Mouse (Mus musculus) liver, embryonic 13.5 days (tissue): Measurements from ENCODE around the gene Trafd1. TPM values are rescaled to one million over a fixed set of nuclear protein-coding genes. Genes with fewer than 3 reads are reported as not detected.

Experiments used
- ATAC-seq: fragments of 200-750 bp; cut with Nextera tagmentation; 2 replicates; pipeline ENCODE4 v1.8.0; 2017; ENCODE audit warnings: low read depth, mild to moderate bottlenecking, moderate number of reproducible peaks, moderate library complexity
- DNase-seq: peaks from one replicate; pipeline ENCODE4 v3.0.0; 2022
- H3K27ac ChIP-seq: fragments of 300-500 bp; sonication (generic); 2 replicates; pipeline ENCODE4 v1.5.1; 2015; ENCODE audit warnings: moderate library complexity, mild to moderate bottlenecking, inconsistent platforms
- H3K27me3 ChIP-seq: fragments of 300-500 bp; sonication (generic); 2 replicates; pipeline ENCODE4 v1.6.1; 2015; ENCODE audit warnings: mild to moderate bottlenecking, inconsistent platforms
- H3K36me3 ChIP-seq: fragments of 300-500 bp; sonication (generic); 2 replicates; pipeline ENCODE4 v1.6.1; 2015; ENCODE audit warnings: mild to moderate bottlenecking, inconsistent platforms
- H3K4me1 ChIP-seq: fragments of 300-500 bp; sonication (generic); replicated peaks from 2 replicates; pipeline ENCODE4 v1.6.1; 2015; ENCODE audit warnings: inconsistent platforms
- H3K4me2 ChIP-seq: fragments of 300-500 bp; sonication (generic); 2 replicates; pipeline ENCODE4 v1.6.1; 2015; ENCODE audit warnings: inconsistent platforms, mild to moderate bottlenecking, moderate library complexity
- H3K4me3 ChIP-seq: fragments of 300-500 bp; sonication (generic); replicated peaks from 2 replicates; pipeline ENCODE4 v1.5.1; 2015; ENCODE audit warnings: mild to moderate bottlenecking, inconsistent platforms
- H3K9ac ChIP-seq: fragments of 300-500 bp; sonication (generic); 2 replicates; pipeline ENCODE4 v1.6.1; 2015; ENCODE audit warnings: mild to moderate bottlenecking, inconsistent platforms
- H3K9me3 ChIP-seq: fragments of 300-500 bp; sonication (generic); replicated peaks from 2 replicates; pipeline ENCODE4 v1.6.1; 2016; ENCODE audit warnings: inconsistent platforms
- WGBS: fragments of 180-500 bp; shearing (Covaris S2); methylation state at CpG from one replicate; pipeline ENCODE4 v1.1.7; 2015; ENCODE audit not compliant: insufficient replicate concordance; 5-methylcytosine and 5-hydroxymethylcytosine counted together
- polyA plus RNA-seq: library from polyadenylated mRNA; unstranded; fragments of >200 nt; fragmentation: Nextera tagmentation; extraction: Ambion mirVana; gene quantifications from 2 replicates; pipeline ENCODE4 v1.2.1, GENCODE M21; 2015

The Trafd1 gene
- polyA plus RNA-seq = 19.7 and 21.4 TPM in 2 replicates

DNA sequence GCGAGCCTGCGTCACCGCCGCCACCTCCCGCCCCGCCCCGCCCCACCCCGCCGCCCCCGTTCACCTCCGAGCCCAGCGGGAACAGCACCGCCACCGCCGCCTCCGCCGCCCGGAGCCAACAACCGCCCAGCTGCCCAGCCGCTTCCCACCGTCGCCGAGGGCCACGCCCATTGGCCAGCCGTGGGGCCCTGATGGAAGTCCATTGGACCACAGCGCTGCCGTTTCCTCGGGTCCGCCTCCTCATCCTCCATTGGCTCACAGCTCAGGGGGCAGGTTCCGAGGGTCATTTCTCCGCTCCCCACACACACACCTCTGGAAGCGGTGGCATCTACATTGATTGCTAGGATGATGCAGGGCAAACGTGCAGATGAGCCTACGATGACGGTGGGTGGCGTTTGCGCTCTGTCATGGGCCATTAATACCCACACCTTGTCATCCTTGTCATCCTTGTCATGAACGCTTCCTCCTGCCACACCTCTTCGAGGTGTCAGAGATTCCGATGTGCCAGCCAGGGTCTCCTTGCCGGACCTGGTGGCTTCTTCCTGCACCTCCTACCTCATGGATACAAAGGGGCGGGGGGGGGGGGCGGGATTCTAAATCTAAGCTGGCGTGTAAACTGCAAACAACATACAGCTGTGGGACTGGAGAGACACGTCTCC lies at the start of gene Trafd1:
Trafd1 (minus strand) TSS at position 172 of the 659 bp plus-strand sequence.
- Histone ChIP-seq H3K27me3 (no peaks in the 10 kb centered on the region), H3K4me2 (peak within 1 kb of the TSS; percentile 96), H3K4me3 (peak within 1 kb of the TSS; percentile 76), H3K9me3 (no peaks in the 10 kb centered on the region), H3K27ac (peak within 1 kb of the TSS; percentile 95), H3K9ac (peak within 1 kb of the TSS; percentile 87), H3K36me3 (peaks cover 13% of the 10 kb centered on the region), H3K4me1 (peaks cover 41% of the 10 kb centered on the region)
- DNase-seq = peak; percentile 94
- WGBS = 1% methylated on average over 37 of the region's 45 CpGs
- ATAC-seq = peak; percentile 91

DNA sequence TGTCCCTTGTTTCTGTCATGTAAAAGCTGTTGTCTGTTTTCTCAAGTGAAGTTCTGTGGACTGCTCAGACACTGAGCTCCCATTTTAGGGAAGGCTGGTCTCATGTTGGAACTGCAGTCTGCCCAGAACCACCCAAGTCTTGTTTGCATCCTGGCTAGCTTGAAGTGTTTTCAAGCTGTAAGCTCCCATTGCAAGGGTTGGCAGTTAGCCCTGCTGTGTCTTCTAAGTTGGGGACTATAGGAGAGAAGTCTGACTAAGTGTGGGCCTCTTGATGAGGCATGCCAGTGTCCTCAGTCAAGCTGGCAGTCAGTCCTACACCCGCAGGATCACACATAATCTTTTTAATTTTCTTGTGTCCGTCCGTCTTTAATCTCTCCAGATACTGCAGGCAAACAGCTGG lies 43.5 kb upstream of the Trafd1 start:
- Histone ChIP-seq H3K4me2 (no peak overlapping the region), H3K4me1 (no peaks in the 10 kb centered on the region), H3K27me3 (no peaks in the 10 kb centered on the region), H3K9ac (no peak overlapping the region), H3K27ac (no peak overlapping the region), H3K4me3 (no peak overlapping the region), H3K9me3 (no peaks in the 10 kb centered on the region), H3K36me3 (peaks cover 100% of the 10 kb centered on the region)
- WGBS = 89% methylated on average over 3 of the region's 3 CpGs
- no peak for ATAC-seq
- no peak for DNase-seq

DNA sequence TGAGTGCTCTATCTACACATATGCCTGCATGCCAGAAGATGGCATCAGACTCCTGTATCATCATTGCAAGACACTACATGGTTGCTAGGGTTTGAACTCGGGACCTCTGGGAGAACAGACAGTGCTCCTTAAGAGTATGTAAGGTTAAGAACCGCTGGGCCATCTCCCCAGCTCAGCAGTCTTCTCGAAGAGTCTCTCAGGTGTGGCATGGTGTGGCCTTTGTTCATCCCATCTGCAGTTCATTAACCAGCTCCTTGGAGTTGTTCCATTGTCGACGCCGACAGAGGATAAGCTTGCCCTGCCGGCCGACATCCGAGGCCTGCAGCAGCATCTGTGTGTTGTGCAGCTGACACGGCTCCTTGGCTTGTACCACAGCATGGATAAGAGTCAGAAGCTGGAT lies 37.9 kb upstream of the Trafd1 start:
- 90% methylated on average over 10 of the region's 10 CpGs for WGBS
- DNase-seq = no peak

DNA sequence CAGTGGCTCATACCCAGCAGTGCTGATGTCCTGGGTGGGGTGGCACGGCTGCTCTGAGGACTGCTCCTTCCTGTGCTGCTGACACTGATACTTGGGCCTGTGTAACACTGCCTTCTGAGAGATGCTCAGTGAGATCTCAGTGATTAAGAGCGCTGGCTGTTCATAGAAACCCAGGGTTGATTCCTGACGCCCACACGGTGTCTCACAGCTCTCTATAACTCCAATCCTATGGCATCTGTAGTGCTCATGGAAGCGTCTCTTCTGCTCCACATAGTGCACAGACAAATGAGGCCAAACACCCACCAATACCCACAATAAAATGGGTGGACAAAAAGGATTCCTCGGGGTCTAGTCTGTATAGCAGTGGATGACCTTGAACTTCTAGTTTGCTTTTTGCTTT lies 37.4 kb upstream of the Trafd1 start:
- no peak for DNase-seq
- Histone ChIP-seq H3K36me3 (peaks cover 99% of the 10 kb centered on the region), H3K4me1 (no peaks in the 10 kb centered on the region), H3K4me2 (no peak overlapping the region), H3K27me3 (no peaks in the 10 kb centered on the region), H3K9me3 (no peaks in the 10 kb centered on the region), H3K27ac (no peak overlapping the region), H3K4me3 (no peak overlapping the region), H3K9ac (no peak overlapping the region)
- no peak for ATAC-seq
- 87% methylated on average over 6 of the region's 6 CpGs for WGBS

More for the DNA sequence above, 37.9 kb upstream of the Trafd1 start:
- no peaks in the 10 kb centered on the region for H3K27me3 ChIP-seq
- no peaks in the 10 kb centered on the region for H3K9me3 ChIP-seq
- H3K4me3 ChIP-seq = no peak overlapping the region
- H3K9ac ChIP-seq = no peak overlapping the region
- H3K4me1 ChIP-seq = no peaks in the 10 kb centered on the region
- H3K36me3 ChIP-seq = peaks cover 99% of the 10 kb centered on the region
- ATAC-seq = no peak
- no peak overlapping the region for H3K4me2 ChIP-seq
- no peak overlapping the region for H3K27ac ChIP-seq

DNA sequence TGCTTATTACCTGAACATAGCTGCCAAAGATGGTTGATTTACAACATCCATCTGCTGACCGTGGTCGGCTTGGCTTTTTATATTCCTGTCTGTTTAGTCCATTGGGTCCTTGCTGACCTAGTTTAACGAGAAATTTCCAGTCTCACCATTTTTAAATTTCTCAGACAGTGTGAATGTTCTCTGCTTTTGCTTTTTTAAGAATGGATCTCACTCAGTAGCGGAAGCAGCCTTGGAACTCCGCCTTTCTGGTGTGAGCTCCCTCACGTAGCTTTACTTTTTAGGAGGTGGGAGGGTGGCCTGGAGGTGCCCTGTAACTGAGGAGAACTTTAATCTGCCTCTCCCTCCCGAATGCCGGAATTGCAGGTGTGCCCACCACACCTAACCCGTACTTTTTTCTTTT lies 35.3 kb upstream of the Trafd1 start:
- Histone ChIP-seq H3K27ac (no peak overlapping the region), H3K9me3 (no peaks in the 10 kb centered on the region), H3K4me2 (no peak overlapping the region), H3K36me3 (peaks cover 99% of the 10 kb centered on the region), H3K9ac (no peak overlapping the region), H3K4me1 (no peaks in the 10 kb centered on the region), H3K27me3 (no peaks in the 10 kb centered on the region), H3K4me3 (no peak overlapping the region)
- ATAC-seq = no peak
- no peak for DNase-seq
- 86% methylated on average over 9 of the region's 9 CpGs for WGBS

DNA sequence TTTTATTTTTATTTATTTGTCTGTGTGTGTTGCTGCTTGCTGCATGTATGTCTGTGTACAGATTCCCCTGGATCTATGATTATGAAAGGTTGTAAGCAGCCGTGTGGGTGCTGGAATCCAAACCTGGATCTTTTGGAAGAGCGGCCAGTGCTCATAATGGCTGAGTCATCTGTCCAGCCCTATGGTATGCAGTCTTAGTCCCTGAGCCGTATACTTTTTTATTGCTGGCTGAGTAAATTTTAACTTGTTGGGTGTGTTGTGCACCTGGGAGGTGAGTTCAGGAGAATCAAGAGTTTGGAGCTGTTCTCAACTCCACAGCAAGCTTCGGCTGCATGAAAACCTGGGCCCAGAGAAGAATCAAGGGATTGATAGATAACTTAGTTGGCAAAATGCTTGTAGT lies 25.5 kb upstream of the Trafd1 start:
- Histone ChIP-seq H3K4me3 (no peak overlapping the region), H3K36me3 (peaks cover 94% of the 10 kb centered on the region), H3K27me3 (no peaks in the 10 kb centered on the region), H3K4me1 (0 out of 2 replicates have a peak, but pooled peaks cover 10% of the 10 kb centered on the region), H3K27ac (no peak overlapping the region), H3K4me2 (no peak overlapping the region), H3K9me3 (no peaks in the 10 kb centered on the region), H3K9ac (no peak overlapping the region)
- ATAC-seq = no peak
- WGBS = 90% methylated on average over 4 of the region's 4 CpGs
- no peak for DNase-seq

DNA sequence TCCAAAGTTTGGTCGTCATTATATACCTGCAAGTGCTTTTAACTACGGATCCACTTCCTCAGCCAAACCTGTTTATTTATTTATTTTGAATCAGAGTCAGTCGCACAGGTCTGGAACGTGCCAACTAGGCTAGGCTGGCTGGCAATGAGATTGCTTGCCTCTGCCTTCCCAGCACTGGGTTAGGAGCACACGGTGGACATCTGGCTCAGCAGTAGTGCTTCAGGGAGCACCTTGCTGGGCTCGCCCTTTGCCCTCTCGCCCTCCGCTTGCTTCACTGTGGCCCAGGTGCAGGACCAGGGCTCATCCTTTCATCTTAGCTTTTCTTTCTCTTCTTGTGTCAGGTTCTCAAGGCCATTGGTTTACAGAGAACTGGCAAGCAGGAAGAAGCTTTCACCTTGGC lies 22.4 kb upstream of the Trafd1 start:
- no peak overlapping the region for H3K9ac ChIP-seq
- WGBS = 83% methylated on average over 8 of the region's 8 CpGs
- no peak overlapping the region for H3K4me2 ChIP-seq
- H3K27me3 ChIP-seq = no peaks in the 10 kb centered on the region
- no peak overlapping the region for H3K4me3 ChIP-seq
- no peak overlapping the region for H3K27ac ChIP-seq
- no peak for DNase-seq
- no peaks in the 10 kb centered on the region for H3K9me3 ChIP-seq
- H3K4me1 ChIP-seq = peaks cover 26% of the 10 kb centered on the region
- no peak for ATAC-seq
- peaks cover 92% of the 10 kb centered on the region for H3K36me3 ChIP-seq

DNA sequence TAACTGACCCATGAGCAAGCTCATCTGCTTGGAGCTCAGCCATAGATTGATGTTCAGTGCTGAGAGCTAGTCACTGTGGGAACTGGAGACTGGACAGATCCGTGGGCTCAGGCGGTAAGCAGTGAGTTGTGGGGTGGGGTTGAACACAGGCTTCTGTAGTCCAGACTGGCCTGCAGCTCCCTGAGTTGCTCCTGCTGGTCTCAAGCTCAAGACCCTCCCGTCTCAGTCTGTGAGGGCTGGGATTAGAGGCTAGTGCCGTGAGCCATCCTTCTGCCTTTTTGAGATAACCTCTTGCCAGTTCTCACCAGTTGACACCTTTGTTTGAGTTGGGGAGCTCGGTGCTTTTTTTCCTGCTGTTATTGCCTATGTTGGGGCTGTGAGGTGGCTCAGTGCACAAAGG lies 15.4 kb upstream of the Trafd1 start:
- H3K4me2 ChIP-seq = 0 out of 2 replicates have a peak overlapping the region, but pooled peaks have one; percentile 26
- peak overlapping the region; percentile 6; the same call in 1 of the 2 replicates for H3K4me3 ChIP-seq
- H3K27me3 ChIP-seq = no peaks in the 10 kb centered on the region
- peaks cover 54% of the 10 kb centered on the region for H3K36me3 ChIP-seq
- peak overlapping the region; percentile 53; the same call in 1 of the 2 replicates for H3K9ac ChIP-seq
- 29% methylated on average over 5 of the region's 5 CpGs for WGBS
- ATAC-seq = no peak
- peaks cover 75% of the 10 kb centered on the region for H3K4me1 ChIP-seq
- H3K9me3 ChIP-seq = no peaks in the 10 kb centered on the region
- H3K27ac ChIP-seq = peak overlapping the region; percentile 49; the same call in 1 of the 2 replicates
- DNase-seq = no peak

DNA sequence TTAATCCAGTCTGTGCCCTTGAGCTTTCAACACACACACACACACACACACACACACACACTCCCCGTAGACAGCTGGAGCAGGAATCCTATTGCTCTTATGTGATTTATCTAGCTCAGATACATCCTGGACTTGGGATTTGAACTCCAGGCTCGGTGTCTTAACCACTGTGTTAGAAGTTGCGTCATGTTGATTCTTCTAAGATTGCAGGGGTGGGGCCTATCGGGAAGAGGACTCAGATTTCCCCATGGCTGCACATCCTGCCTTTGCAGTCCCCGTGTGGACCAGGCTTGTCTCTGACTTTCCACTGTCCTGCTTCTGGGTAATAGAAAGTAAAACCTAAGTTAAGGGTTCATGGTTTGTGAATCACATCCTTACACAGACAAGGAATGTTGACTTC lies 14.6 kb upstream of the Trafd1 start:
- no peak for ATAC-seq
- peak overlapping the region; percentile 96 for H3K4me2 ChIP-seq
- peaks cover 46% of the 10 kb centered on the region for H3K36me3 ChIP-seq
- peak overlapping the region; percentile 92 for H3K4me3 ChIP-seq
- H3K27me3 ChIP-seq = no peaks in the 10 kb centered on the region
- 36% methylated on average over 5 of the region's 5 CpGs for WGBS
- peaks cover 75% of the 10 kb centered on the region for H3K4me1 ChIP-seq
- H3K9me3 ChIP-seq = no peaks in the 10 kb centered on the region
- peak overlapping the region; percentile 29; the same call in 1 of the 2 replicates for H3K27ac ChIP-seq
- H3K9ac ChIP-seq = peak overlapping the region; percentile 90
- DNase-seq = no peak

DNA sequence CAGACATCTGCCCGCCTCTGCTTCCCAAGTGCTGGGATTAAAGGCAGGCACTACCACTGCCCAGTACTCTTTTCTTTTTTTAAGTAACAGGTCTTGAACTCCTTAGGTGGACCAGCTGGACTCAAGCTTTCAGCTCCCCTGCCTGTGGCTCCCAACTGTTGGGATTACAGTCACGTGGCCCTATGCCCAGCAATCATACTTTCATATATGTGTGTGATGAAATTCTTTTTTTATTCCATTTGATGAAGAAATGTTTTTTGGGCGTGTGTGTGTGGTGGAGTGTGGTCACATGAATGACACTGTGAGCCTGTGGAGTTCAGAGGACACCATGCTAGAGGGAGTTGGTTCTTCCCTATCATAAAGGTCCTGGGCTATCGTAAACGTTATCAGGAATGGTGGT lies 14.1 kb upstream of the Trafd1 start:
- H3K27ac ChIP-seq = peak overlapping the region; percentile 29; the same call in 1 of the 2 replicates
- ATAC-seq = no peak
- WGBS = 54% methylated on average over 5 of the region's 5 CpGs

DNA sequence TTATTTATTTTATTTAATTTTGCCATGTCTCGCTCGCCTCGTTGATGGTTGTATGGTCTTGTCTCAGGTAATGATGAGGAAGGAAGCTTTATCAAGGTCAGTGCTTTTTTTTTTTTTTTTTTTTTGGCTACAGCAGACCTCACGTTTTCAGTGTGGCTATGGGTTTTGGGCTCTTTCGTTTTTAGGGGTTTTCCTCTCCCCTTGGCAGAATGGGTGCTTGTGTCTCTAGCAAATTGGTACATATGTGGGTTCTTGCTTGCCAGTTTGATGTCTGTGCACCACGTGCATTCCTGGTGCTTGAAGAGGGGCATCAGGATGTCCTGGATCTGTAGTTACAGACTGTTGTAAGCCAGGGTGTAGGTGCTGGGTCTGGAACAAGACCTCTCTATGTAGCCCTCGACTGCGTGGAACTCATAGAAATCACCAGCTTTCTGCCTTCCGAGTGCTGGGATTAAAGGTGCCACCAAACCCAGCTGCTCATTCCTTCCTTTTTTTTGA lies 13.6 kb upstream of the Trafd1 start:
- 0 out of 2 replicates have a peak, but pooled peaks cover 3% of the 10 kb centered on the region for H3K9me3 ChIP-seq
- WGBS = 25% methylated on average over 9 of the region's 9 CpGs
- ATAC-seq (no peak), DNase-seq (no peak)
- peak overlapping the region; percentile 92 for H3K4me3 ChIP-seq
- peaks cover 70% of the 10 kb centered on the region for H3K4me1 ChIP-seq
- peak overlapping the region; percentile 96 for H3K4me2 ChIP-seq
- H3K27me3 ChIP-seq = no peaks in the 10 kb centered on the region
- H3K36me3 ChIP-seq = peaks cover 42% of the 10 kb centered on the region
- peak overlapping the region; percentile 74; the same call in 1 of the 2 replicates for H3K27ac ChIP-seq
- H3K9ac ChIP-seq = peak overlapping the region; percentile 90

More for the DNA sequence above, 14.1 kb upstream of the Trafd1 start:
- peak overlapping the region; percentile 92 for H3K4me3 ChIP-seq
- H3K4me1 ChIP-seq = peaks cover 73% of the 10 kb centered on the region
- H3K9ac ChIP-seq = peak overlapping the region; percentile 90
- no peaks in the 10 kb centered on the region for H3K27me3 ChIP-seq
- 0 out of 2 replicates have a peak, but pooled peaks cover 2% of the 10 kb centered on the region for H3K9me3 ChIP-seq
- no peak for DNase-seq
- peak overlapping the region; percentile 96 for H3K4me2 ChIP-seq
- peaks cover 45% of the 10 kb centered on the region for H3K36me3 ChIP-seq
